Mouse (Mus musculus): Measurements from ENCODE around the gene Nudt21.

Gene Nudt21

GRCm38 (mm10) chr8:94004139-94004538 is 32.7 kb downstream of the Nudt21 start:
- no peak for DNase-seq (ENCODE audit: extremely low read depth, low read depth, low spot score)

DNA sequence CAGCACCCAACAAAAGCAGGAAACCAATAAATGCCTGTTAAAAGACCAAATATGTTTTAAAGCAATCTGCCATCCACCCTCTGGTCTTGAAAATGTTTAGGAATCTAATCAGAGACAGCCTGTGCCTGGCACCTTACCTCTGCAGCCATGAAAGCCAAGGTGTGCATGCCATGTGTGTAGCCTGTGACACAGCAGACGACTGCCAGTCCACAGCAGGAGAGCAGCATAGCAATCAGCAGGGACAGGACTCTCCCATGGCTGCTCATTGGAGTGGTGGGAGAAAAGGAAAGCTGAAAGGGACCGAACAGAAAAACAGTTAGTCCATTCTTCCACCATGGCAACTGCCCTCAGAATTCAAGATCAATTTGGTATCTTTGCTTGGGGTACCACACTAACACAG is 37.9 kb downstream of the Nudt21 start:
- no peak for DNase-seq (ENCODE audit: extremely low read depth, low read depth, low spot score)

DNA sequence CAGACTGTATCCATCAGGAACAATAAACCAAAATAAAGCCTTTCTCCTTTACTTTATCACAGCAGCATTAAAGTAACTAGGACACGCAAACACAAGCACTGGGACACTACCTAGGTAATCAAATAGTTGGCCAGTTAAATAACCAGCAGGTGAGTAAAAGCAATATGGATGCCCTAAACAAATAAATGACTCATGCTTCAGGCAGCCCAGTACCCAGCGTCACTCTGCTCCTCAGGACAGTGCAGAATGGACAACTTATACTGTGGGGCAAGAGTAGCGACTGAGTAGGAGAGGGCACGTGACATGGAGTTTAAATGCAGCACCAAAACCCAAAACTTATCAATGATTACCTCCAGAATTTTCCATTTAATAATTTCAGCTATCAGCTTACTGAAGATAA is 47.1 kb downstream of the Nudt21 start:
- DNase-seq (ENCODE audit: extremely low read depth, low read depth, low spot score): no peak

- DNase-seq (ENCODE audit: extremely low read depth, low read depth, low spot score): no peak
These were observed 52.1 kb downstream of the Nudt21 start for GRCm38 (mm10) chr8:93984731-93985130.

GRCm38 (mm10) chr8:93983827-93984226 is 53.0 kb downstream of the Nudt21 start:
- no peak for DNase-seq (ENCODE audit: extremely low read depth, low read depth, low spot score)

DNA sequence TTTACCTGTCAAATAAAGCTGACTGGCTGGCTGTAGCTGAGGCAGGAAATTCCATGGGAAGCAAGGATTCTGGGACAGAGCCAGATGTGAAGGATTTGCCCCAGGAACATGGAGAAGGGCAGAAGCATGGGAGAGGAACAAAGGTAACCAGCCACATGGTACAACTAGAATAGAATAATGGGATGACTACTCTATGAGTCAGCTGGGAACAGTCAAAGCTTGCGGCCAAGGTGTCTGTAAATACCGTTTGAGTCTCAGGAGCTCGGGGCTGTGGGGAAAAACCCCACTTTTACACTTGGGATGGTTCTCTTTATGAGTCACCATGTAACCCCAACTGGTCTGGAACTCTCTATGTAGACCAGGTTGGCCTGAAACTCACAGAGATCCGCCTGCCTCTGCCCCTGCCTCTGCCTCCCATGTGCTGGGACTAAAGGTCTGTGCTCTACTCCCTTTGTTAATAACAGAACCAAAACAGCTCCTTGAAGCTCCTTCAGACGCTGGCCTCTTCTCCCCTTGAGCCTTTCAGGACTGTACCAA is 55.1 kb downstream of the Nudt21 start:
- DNase-seq (ENCODE audit: extremely low read depth, low read depth, low spot score): no peak

GRCm38 (mm10) chr8:93980141-93980540 is 56.7 kb downstream of the Nudt21 start:
- no peak for DNase-seq (ENCODE audit: extremely low read depth, low read depth, low spot score)

DNA sequence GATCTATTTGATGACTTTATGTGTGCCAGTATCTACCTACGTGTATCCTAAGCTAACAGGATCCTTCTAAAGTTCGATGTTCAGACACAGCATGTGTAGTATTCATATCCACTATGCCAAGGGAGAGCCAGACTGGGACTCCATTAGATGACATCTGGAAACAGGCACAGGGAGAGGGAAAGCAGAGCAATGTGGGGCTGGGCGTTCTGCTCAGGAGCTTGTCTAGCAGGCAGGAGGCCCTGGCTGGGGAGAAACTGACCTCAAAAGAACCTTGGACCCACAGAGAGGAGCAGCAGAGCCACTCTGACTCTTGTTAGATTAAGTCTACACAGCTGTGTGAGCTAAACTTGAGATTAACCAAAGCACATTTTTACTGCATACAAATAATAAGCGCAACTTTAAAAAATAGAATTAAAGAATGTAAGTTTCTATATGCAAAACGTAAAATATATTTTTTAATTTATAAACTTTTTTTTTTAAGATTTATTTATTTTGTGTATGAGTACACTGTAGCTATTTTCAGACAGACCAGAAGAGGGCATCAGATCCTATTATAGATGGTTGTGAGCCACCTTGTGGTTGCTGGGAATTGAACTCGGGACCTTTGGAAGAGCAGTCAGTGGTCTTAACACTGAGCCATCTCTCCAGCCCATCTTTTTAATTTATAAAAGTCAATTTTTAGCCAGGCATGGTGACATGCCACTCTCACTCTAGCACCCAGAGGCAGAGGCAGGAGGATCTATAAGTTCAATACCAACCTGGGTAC is 60.2 kb downstream of the Nudt21 start:
- DNase-seq (ENCODE audit: extremely low read depth, low read depth, low spot score): no peak

DNA sequence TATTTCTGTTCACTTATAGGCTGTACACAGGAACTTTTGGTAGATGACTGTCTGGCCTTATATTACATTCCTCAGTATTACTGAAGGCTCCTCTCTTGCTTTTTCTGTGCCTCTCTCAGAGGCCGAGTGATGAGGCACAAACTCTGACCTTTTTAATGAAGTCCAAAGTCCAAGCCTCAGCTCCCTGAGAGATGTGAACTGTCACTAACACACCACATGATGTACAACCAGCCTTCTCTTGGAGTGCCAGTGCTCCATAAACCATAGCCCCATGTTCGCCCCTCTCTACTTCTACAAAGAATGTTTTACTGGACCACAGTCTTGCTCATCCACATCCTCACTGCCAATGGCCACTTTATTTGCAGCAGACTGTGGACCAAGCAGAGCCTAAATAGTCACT is 61.5 kb downstream of the Nudt21 start:
- no peak for DNase-seq (ENCODE audit: extremely low read depth, low read depth, low spot score)

GRCm38 (mm10) chr8:93974602-93975186 is 62.1 kb downstream of the Nudt21 start:
- DNase-seq (ENCODE audit: extremely low read depth, low read depth, low spot score): no peak

- no peak for DNase-seq (ENCODE audit: extremely low read depth, low read depth, low spot score)
These were observed 62.9 kb downstream of the Nudt21 start for GRCm38 (mm10) chr8:93973831-93974375.

GRCm38 (mm10) chr8:93972971-93973734 is 63.7 kb downstream of the Nudt21 start:
- no peak for DNase-seq (ENCODE audit: extremely low read depth, low read depth, low spot score)

GRCm38 (mm10) chr8:93972211-93972610 is 64.6 kb downstream of the Nudt21 start:
- DNase-seq (ENCODE audit: extremely low read depth, low read depth, low spot score): no peak

GRCm38 (mm10) chr8:93971451-93971850 is 65.4 kb downstream of the Nudt21 start:
- DNase-seq (ENCODE audit: extremely low read depth, low read depth, low spot score): no peak

- no peak for DNase-seq (ENCODE audit: extremely low read depth, low read depth, low spot score)
These were observed 67.0 kb downstream of the Nudt21 start for GRCm38 (mm10) chr8:93969626-93970340.

DNA sequence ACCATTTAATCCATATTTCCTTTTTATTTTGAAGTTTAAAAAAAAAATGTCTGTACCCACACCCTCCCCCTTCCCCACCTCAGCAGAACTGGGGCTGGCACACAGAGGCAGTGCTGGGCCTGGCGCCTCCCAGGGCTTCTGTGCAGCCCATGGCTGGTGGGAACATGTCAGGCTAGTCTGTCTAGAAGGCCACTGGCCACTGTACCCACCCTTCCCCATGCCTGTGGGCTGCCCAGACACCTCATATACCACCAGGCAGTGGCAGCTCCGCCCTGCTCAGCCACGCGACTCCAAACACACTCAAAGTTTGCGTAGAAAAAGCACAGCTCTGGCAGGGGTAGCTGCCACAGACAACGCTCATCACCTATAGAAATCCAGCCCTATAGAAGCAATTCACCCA is 68.5 kb downstream of the Nudt21 start:
- no peak for DNase-seq (ENCODE audit: extremely low read depth, low read depth, low spot score)

Data from fat pad, adult 2 months (tissue).